Mouse (Mus musculus): ENCODE results near the gene Pam16. TPM values are rescaled to one million over a fixed set of nuclear protein-coding genes. Genes with fewer than 3 reads are reported as not detected.

The Pam16 gene
- polyA plus RNA-seq, 1 experiment from 2014 or later, result 112 TPM

- ATAC-seq (ENCODE audit: low FRiP score), result no peak
- H3K9ac ChIP-seq, result no peak overlapping the region
- H3K27ac ChIP-seq, result peak overlapping the region; percentile 55
- no peaks in the 10 kb centered on the region for H3K27me3 ChIP-seq
- no peak overlapping the region for H3K4me3 ChIP-seq
- peaks cover 69% of the 10 kb centered on the region for H3K4me1 ChIP-seq
- H3K36me3 ChIP-seq, result no peaks in the 10 kb centered on the region
- H3K9me3 ChIP-seq (replicated peaks), result no peaks in the 10 kb centered on the region
- WGBS, result 86% methylated on average over 6 of the region's 6 CpGs
- peak overlapping the region; percentile 89 for H3K4me2 ChIP-seq (replicated peaks)
Measured at GRCm38 (mm10) chr16:4642937-4643336, 18.1 kb upstream of the Pam16 start.

GRCm38 (mm10) chr16:4642190-4642589, 17.4 kb upstream of the Pam16 start:
- peaks cover 62% of the 10 kb centered on the region for H3K4me1 ChIP-seq
- H3K9me3 ChIP-seq (replicated peaks), result no peaks in the 10 kb centered on the region
- H3K9ac ChIP-seq, result 0 out of 2 replicates have a peak overlapping the region, but pooled peaks have one; percentile 15
- 0 out of 2 replicates have a peak overlapping the region, but pooled peaks have one; percentile 5 for H3K4me3 ChIP-seq
- WGBS, result 34% methylated on average over 13 of the region's 13 CpGs
- H3K36me3 ChIP-seq, result no peaks in the 10 kb centered on the region
- H3K4me2 ChIP-seq (replicated peaks), result peak overlapping the region; percentile 89
- ATAC-seq (ENCODE audit: low FRiP score), result no peak
- H3K27ac ChIP-seq, result peak overlapping the region; percentile 55
- H3K27me3 ChIP-seq, result no peaks in the 10 kb centered on the region

GRCm38 (mm10) chr16:4641119-4641838, 16.5 kb upstream of the Pam16 start:
- H3K27me3 ChIP-seq, result no peaks in the 10 kb centered on the region
- H3K9me3 ChIP-seq (replicated peaks), result no peaks in the 10 kb centered on the region
- H3K4me3 ChIP-seq, result peak overlapping the region; percentile 62
- no peak for ATAC-seq (ENCODE audit: low FRiP score)
- peak overlapping the region; percentile 77 for H3K27ac ChIP-seq
- peaks cover 53% of the 10 kb centered on the region for H3K4me1 ChIP-seq
- no peaks in the 10 kb centered on the region for H3K36me3 ChIP-seq
- peak overlapping the region; percentile 89 for H3K4me2 ChIP-seq (replicated peaks)
- WGBS, result 59% methylated on average over 3 of the region's 3 CpGs
- peak overlapping the region; percentile 78; the same call in 1 of the 2 replicates for H3K9ac ChIP-seq

GRCm38 (mm10) chr16:4640267-4641005, 15.6 kb upstream of the Pam16 start:
- Histone ChIP-seq H3K4me3 (peak overlapping the region; percentile 62), H3K27me3 (no peaks in the 10 kb centered on the region), H3K9me3 (replicated peaks) (no peaks in the 10 kb centered on the region), H3K9ac (peak overlapping the region; percentile 78), H3K27ac (peak overlapping the region; percentile 77), H3K36me3 (no peaks in the 10 kb centered on the region), H3K4me2 (replicated peaks) (peak overlapping the region; percentile 89), H3K4me1 (peaks cover 46% of the 10 kb centered on the region)
- ATAC-seq (ENCODE audit: low FRiP score), result peak; percentile 39
- 10% methylated on average over 17 of the region's 17 CpGs for WGBS

- peak; percentile 93 for ATAC-seq (ENCODE audit: low FRiP score)
- H3K4me3 ChIP-seq, result peak within 1 kb of the TSS; percentile 62
- peak within 1 kb of the TSS; percentile 78 for H3K9ac ChIP-seq
- under 1% methylated on average over 22 of the region's 22 CpGs for WGBS
- H3K27ac ChIP-seq, result peak within 1 kb of the TSS; percentile 77
- no peaks in the 10 kb centered on the region for H3K36me3 ChIP-seq
- no peaks in the 10 kb centered on the region for H3K27me3 ChIP-seq
- no peaks in the 10 kb centered on the region for H3K9me3 ChIP-seq (replicated peaks)
- H3K4me1 ChIP-seq, result peaks cover 46% of the 10 kb centered on the region
- H3K4me2 ChIP-seq (replicated peaks), result peak within 1 kb of the TSS; percentile 89
Measured at GRCm38 (mm10) chr16:4639831-4640237, 15.0 kb upstream of the Pam16 start, which contains the start of the genes Vasn and Dnaja3. Gene Vasn, plus strand, starts transcription at chr16:4639941. Gene Dnaja3, plus strand, starts transcription at chr16:4639989.

- Histone ChIP-seq H3K9ac (no peak overlapping the region), H3K27me3 (no peaks in the 10 kb centered on the region), H3K27ac (no peak overlapping the region), H3K4me3 (no peak overlapping the region), H3K36me3 (no peaks in the 10 kb centered on the region), H3K9me3 (replicated peaks) (no peaks in the 10 kb centered on the region), H3K4me1 (peaks cover 39% of the 10 kb centered on the region), H3K4me2 (replicated peaks) (no peak overlapping the region)
- ATAC-seq (ENCODE audit: low FRiP score), result no peak
- WGBS, result 87% methylated on average over 3 of the region's 3 CpGs
Measured at GRCm38 (mm10) chr16:4638891-4639390, 14.2 kb upstream of the Pam16 start.

- Histone ChIP-seq H3K4me1 (peaks cover 11% of the 10 kb centered on the region), H3K27me3 (no peaks in the 10 kb centered on the region), H3K27ac (no peak overlapping the region), H3K4me2 (replicated peaks) (no peak overlapping the region), H3K9ac (no peak overlapping the region; the same call in 1 of the 2 replicates), H3K9me3 (replicated peaks) (no peaks in the 10 kb centered on the region), H3K4me3 (no peak overlapping the region), H3K36me3 (0 out of 2 replicates have a peak, but pooled peaks cover 10% of the 10 kb centered on the region)
- ATAC-seq (ENCODE audit: low FRiP score), result no peak
- WGBS, result 66% methylated on average over 4 of the region's 4 CpGs
Measured at GRCm38 (mm10) chr16:4635760-4636159, 11.0 kb upstream of the Pam16 start.

- H3K9ac ChIP-seq, result no peak overlapping the region
- WGBS, result 92% methylated on average over 9 of the region's 9 CpGs
- H3K36me3 ChIP-seq, result 0 out of 2 replicates have a peak, but pooled peaks cover 10% of the 10 kb centered on the region
- ATAC-seq (ENCODE audit: low FRiP score), result no peak
- H3K4me3 ChIP-seq, result no peak overlapping the region
- no peaks in the 10 kb centered on the region for H3K27me3 ChIP-seq
- H3K27ac ChIP-seq, result no peak overlapping the region
- H3K4me2 ChIP-seq (replicated peaks), result no peak overlapping the region
- H3K9me3 ChIP-seq (replicated peaks), result no peaks in the 10 kb centered on the region
- H3K4me1 ChIP-seq, result peaks cover 3% of the 10 kb centered on the region
Measured at GRCm38 (mm10) chr16:4634681-4635080, 9.9 kb upstream of the Pam16 start.

GRCm38 (mm10) chr16:4633661-4634060, 8.9 kb upstream of the Pam16 start:
- Histone ChIP-seq H3K4me2 (replicated peaks) (no peak overlapping the region), H3K4me1 (no peaks in the 10 kb centered on the region), H3K36me3 (0 out of 2 replicates have a peak, but pooled peaks cover 10% of the 10 kb centered on the region), H3K4me3 (no peak overlapping the region), H3K9ac (no peak overlapping the region), H3K9me3 (replicated peaks) (no peaks in the 10 kb centered on the region), H3K27me3 (no peaks in the 10 kb centered on the region), H3K27ac (no peak overlapping the region)
- no peak for ATAC-seq (ENCODE audit: low FRiP score)
- 92% methylated on average over 3 of the region's 3 CpGs for WGBS

GRCm38 (mm10) chr16:4632050-4632449, 7.3 kb upstream of the Pam16 start:
- Histone ChIP-seq H3K27ac (no peak overlapping the region), H3K9ac (no peak overlapping the region), H3K4me1 (no peaks in the 10 kb centered on the region), H3K4me3 (no peak overlapping the region), H3K36me3 (peaks cover 14% of the 10 kb centered on the region), H3K4me2 (replicated peaks) (no peak overlapping the region), H3K27me3 (no peaks in the 10 kb centered on the region), H3K9me3 (replicated peaks) (no peaks in the 10 kb centered on the region)
- no peak for ATAC-seq (ENCODE audit: low FRiP score)
- WGBS, result 41% methylated on average over 7 of the region's 7 CpGs

- WGBS, result 21% methylated on average over 6 of the region's 6 CpGs
- Histone ChIP-seq H3K36me3 (peaks cover 21% of the 10 kb centered on the region), H3K9me3 (replicated peaks) (no peaks in the 10 kb centered on the region), H3K27ac (no peak overlapping the region), H3K4me3 (no peak overlapping the region), H3K4me2 (replicated peaks) (no peak overlapping the region), H3K4me1 (no peaks in the 10 kb centered on the region; the same call in 1 of the 2 replicates), H3K27me3 (no peaks in the 10 kb centered on the region), H3K9ac (no peak overlapping the region)
- ATAC-seq (ENCODE audit: low FRiP score), result peak; percentile 29; the same call in 1 of the 2 replicates
Measured at GRCm38 (mm10) chr16:4629950-4630349, 5.2 kb upstream of the Pam16 start.

GRCm38 (mm10) chr16:4628898-4629419, 4.2 kb upstream of the Pam16 start:
- no peak for ATAC-seq (ENCODE audit: low FRiP score)
- Histone ChIP-seq H3K9me3 (replicated peaks) (no peaks in the 10 kb centered on the region), H3K27me3 (no peaks in the 10 kb centered on the region), H3K36me3 (peaks cover 21% of the 10 kb centered on the region), H3K4me3 (no peak overlapping the region), H3K9ac (no peak overlapping the region), H3K4me2 (replicated peaks) (no peak overlapping the region), H3K4me1 (peaks cover 2% of the 10 kb centered on the region), H3K27ac (no peak overlapping the region)
- 92% methylated on average over 9 of the region's 9 CpGs for WGBS
